Mouse (Mus musculus) mouse embryonic stem cell (cell line): ENCODE measurements around the gene Lrsam1.

ENCODE experiments used
- in situ Hi-C, 2 experiments: fragments of 300-500 bp; cut with MboI; formaldehyde crosslinking; loops; 1 replicate in 1 of 2; 3 replicates in 1 of 2; pipeline ENCODE4 v1.14.3; 2019 to 2020; ENCODE audit warnings: low sequenced_read_pairs in 2 of 2, low pct_unique_long_range_greater_than_20kb in 1 of 2, mixed read lengths in 1 of 2; ENCODE audit not compliant: unreplicated experiment in 1 of 2

Gene Lrsam1

DNA sequence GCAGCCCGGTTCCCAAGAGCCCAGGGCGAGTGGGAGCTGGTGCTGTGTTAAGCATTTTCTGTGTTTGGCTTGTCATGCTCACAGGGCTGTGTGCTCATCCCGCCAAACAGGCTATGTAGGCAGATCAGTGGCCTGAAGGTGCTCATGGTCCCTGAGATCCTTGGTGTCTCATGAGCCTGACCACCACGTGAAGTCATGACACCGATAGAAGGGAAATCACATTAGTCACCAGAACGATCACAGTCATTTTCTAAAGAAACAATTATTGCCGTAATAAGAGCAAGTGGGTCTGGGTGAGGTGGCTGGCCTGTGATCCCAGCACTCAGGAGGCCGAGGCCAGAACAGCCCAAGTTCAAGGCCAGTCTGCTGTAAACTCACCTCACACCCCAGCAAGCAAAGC, 54.0 kb downstream of the Lrsam1 start:
- in situ Hi-C loops, result no loop called here

DNA sequence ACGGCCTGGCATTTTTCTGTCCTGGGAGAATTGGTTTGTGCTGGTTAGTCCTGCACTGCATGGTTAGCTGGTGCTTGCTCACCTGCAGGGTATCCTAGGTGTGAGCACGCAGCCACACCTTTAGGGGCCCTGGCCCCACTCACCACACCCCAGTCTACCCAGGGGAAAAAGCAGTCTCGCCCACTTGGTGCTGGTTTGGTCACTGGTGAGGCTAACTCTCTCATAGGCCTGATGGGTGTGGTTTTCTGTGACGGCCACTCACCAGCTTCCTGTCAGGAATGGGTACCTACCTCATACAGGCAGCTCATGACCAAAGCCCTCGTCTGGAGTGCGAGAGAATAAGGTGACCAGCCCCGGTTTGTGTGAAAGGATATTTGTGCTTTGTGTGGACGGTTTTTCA, 56.1 kb downstream of the Lrsam1 start:
- in situ Hi-C loops, result no loop called here

DNA sequence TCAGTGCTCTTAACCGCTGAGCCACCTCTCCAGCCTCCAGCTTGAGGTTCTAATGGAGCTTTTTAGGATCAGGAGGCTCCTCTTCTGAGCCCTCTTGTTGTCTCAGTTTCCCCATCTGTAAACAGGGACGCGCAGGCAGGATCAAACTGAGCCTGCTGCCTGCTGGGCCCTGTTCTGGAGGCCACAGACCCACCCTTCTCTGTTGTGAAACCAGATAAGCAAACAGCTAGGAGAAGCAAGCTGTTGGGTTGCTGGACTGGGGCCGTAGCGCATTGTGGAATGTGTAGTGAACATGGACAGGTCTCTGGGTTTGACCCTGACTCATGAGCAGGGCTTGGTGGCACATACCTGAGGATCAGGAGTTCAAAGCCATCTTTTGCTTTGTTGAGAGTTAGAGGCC, 56.8 kb downstream of the Lrsam1 start:
- in situ Hi-C loops, result no loop called here

DNA sequence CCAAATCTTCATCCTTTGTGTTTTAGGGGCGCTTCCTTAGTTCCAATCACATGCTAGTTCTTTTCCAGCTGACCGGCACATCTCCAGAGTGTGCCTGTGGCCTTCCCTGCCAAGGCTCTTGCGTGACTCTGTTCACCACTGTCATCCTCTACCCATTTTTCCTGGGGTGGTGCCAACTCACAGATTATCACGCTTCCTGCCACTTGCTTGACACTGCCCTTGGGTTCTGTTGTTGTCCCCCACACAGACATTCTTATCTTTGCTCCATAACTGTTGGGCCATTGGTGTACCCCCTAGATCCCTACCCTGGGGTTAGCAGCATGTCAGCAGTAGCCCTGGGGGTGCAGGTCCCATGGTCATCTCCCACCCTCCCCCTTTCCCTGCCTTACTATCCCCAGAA, 57.9 kb downstream of the Lrsam1 start:
- in situ Hi-C loops, result no loop called here

DNA sequence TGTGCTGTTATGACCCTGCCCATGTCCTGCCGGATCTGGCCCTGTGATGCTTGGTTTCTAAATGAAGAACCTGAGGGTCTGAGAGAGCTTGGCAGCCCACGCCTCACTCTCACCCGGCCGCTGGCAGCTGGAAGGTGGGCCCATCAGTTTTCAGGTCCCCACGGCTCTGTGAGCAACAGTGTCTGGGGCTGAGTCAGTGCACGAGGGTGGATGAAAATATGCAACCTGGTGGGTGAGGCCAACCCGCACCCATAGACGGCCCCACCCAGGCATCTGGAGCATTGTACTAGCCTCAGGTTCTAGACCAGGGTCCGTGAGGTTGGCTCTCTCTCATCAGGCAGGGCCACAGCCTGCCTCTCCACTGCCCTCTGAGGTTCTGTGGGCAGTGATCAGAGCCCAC, 59.3 kb downstream of the Lrsam1 start:
- in situ Hi-C loops, result no loop called here

DNA sequence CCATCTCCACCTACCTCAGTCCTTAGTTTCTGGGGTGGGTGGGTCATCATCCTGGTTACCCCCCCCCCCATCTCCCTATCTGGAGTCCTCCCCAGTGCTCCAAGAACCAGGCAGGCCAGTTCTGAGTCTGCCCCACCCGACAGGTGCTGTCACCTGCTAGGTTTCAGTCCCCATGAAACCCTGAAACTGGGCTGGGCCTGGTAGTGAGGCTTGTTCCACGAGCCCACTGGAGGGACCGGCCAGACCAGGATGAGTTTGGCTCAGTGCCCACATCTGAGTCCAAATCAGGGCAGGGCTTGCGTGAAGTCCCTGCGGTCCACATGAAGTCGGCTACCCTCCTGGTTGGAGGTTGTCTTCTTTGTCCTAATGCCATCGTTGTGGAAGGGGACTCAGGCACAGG, 62.4 kb downstream of the Lrsam1 start:
- in situ Hi-C loops, result no loop called here

DNA sequence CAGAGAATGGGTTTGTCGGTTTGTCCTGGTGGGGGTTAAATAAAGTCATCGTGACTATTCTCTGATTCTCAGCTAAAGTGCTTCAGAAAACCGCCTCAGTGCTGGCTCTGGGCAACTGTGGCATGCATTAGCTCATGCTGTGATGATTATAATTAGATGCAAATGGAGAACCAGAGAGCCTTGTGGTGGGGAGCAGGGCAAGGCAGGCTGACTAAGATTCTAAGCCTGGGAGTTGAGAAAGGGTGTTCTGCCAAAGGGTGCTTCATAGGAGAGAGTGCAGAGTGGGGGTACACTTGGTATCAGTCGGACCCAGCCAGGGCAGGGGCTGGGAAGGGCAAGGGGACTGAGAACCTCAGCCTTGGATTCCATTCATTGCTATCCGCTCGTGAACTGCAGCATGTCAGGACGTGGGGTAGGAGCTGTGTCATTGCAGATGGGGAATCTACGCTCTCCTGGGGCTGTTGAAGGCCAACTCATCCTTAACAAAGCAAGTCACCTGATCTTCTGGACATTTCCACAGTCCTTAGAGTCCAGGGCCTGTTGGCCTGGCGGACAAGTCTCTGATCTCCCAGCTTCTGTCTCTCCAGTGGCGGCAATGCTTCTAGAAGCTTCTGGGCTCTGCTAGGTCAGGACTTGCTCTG, 64.8 kb downstream of the Lrsam1 start:
- in situ Hi-C loops, result no loop called here

DNA sequence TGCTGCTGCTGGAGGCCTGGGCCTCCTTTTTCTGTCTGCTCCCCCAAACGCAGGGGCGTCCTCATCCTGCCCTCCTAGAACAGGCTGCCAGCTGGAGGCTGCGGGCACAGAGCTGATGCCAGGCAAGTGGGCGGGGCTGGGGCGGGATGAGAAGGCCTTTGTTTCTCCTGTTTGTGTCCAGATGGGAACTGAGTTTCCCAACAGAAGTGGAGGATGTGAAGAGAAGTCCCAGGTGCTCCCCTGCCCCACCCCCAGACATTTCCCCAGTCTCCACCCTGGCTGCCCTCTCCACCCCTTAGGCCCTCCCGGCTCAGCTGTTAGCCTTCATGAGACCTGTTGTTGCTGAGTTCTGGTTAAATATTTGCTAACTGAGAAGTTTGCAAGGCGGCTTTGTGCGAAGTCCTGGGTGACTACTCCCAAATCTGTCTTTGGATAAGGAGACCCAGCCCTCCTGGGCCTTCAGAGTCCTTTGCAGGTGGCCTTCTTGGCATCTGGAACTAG, 65.8 kb downstream of the Lrsam1 start:
- in situ Hi-C loops, result no loop called here

DNA sequence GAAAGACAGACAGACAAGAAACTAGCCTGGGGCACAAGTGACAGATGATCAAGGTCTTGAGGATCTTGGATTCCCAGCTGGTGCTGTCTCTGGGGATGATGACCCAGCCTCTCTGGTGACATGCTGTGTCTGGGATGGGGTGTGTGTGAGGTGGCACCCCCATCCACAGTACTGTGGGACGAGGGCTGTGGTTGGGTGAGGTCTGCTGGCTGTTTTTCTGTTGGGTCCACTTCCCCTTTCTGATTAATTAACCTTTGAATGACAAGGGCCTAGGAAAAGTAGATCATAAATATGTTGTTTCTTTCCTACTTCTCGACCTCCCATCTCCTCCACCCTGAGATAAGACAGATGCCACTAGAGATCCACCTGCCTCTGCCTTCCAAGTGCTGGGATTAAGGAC, 67.3 kb downstream of the Lrsam1 start:
- in situ Hi-C loops, result no loop called here

DNA sequence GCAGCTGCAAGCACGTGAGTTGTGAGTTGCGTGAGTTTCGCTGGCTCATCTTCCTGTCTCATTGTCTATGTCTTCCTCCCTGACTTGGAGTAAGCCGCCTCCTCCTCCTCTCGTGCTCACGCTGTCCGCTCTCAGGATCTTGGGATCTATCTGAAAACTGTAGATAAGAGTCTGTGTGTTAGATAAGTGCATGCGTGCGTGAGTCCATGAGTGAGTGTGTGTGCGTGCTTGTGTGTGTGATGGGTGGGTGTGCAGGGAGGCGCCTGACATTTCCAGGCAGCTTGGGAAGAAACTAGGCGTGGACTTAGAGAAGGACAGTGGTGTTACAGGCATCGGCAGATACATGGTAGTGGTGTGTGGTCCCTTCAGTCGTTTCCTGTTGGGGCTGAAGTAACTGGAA, 68.9 kb downstream of the Lrsam1 start:
- in situ Hi-C loops, result no loop called here

DNA sequence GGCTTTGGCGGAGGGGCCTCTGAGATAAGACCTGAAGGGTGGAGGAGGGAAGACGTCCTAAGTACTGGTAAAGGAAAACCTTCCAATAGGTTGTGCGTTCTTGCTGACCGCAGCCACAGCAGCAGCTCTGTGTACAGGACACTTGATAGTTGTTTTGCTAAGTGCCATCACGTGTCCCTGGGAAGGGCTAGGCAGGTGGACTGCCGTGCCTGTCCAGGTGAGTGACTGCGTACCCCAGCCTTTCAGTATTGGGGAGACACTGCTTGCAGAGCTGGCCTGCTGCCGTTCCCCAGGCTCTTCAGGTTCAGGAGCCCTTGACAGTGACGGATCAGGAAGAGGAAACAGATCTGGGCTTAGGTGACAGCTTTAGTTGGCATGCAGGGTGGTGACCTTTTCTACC, 70.1 kb downstream of the Lrsam1 start:
- in situ Hi-C loops, result no loop called here

DNA sequence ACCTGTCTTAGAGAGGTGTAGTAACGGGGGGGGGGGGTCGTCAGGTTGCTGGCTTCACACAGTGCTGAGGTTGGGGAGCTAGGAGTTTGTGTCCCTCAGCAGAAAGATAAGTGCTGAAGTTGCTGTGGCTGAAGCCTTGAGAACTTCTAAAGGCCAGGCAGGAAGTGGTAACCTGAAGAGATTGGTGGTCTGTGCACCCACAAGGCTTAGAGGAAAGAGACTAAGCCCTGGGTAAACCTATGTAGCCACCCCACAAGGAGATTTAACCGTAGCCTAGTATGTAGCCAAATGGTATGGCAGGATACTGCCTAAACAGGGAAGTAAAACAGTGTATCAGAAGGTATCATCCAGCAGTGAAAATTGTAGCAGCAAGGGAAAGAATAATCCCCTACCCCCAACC, 71.1 kb downstream of the Lrsam1 start:
- in situ Hi-C loops, result no loop called here

DNA sequence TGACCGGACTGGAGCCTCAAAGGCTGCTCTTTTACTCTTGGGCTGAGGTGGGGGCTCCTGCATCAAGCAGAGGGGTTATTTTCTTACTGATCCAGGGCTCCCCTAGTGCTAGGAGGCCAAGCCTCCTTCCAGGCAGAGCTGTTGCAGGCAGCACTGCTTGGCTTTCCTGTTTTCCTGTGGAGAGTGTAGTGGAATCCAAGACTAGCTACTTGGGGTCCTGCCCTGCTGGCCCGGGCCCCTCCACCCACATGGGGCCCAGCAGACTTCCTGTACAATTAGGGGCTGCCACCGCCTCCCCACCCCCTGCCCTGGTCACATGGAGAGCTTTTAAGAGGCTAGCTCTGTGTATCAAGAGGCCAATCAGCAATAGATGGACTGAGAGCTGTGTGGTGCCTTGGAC, 72.9 kb downstream of the Lrsam1 start:
- in situ Hi-C loops, result no loop called here

DNA sequence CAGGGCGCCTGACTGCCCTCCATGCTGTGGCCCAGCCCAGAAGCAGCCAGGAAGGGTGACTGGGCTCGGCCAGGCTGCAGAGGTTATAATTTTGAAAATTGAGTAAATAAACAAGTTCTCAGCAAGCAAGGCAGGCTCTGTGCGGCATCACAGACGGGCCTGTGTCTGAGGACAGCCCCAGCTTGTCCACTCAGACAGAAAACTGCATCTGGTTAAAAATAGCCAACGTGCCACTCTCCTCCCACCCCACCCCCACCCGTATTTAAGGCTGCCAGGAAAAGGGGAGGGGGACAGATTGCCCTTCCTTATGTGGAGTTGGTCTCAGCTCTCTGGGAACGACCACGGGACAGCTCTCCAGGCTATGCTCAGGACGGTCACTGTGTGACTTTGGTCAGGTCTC, 73.4 kb downstream of the Lrsam1 start:
- in situ Hi-C loops, result no loop called here

DNA sequence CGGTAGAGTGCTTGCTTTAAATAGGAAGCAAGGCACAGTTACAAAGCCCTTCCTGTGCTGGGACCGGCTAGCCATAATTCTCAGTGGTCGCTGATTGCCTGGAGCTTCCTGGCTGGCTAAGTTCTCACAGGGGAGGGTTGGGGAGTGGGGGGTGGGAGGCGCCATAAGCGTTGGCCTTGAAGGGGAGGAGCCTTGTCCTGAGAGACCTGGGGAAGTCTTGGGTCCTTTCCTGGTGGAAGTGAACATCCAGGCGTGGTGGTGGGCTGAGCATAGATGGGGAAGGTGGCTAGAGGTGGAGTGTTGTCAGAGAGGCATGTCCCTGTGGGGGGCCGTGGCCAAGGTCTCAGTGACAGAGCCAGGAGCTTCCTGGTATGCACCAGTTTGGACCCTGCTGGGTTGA, 76.7 kb downstream of the Lrsam1 start:
- in situ Hi-C loops, result no loop called here

DNA sequence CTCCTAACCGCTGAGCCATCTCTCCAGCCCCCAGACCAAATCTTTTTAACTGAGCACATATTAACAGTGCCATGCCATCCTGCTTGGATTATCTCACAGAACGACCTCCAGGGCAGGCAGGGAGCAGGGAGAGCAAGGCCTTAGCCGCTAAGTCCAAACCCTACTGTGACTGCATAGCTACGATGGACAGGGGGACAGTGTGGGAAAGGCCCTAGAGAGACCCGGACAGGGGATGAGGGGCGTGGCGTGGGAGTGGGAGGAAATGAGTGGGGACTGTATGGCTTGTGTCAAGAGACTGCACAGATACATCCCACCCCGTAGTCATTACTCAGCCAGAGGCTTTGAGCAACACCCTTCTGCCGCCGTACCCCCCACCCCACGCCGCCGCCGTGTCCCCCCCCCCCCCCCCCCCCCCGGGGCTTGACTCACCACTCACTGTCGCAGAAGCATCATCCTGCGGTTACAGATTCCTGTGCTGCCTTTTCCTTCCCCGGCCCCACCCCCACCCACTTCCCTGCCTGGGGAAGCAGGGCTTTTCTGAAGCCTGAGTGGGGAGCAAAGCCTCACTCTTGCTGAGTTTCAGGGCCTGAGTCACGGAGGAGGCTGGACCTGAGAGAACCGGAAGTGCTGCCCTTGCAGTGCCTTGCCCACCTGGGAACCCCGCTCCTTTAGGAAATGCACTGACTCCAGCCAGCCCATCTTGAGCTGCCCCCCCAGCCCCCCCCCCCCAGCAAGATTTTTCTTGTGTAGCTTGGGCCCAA, 79.0 kb downstream of the Lrsam1 start:
- in situ Hi-C loops, result no loop called here

DNA sequence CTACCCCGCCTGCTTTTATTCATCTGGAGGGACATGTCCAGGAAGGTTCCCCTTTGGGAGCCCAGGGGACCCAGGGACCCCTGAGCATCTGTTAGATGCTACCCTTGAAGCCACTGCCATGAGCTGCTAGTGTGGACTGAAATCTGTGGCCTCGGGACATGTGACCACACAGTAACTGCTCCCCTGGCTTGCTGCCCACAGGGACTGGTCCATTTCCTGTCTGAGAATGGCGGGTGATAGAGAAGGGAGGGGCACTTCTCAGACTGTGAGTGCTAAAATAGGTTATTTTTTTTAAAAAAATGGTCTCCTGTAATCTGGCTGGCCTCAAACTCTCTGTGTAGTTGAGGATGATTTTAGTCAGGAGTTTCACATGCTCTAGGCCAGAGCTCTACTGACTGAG, 79.7 kb downstream of the Lrsam1 start:
- in situ Hi-C loops, result no loop called here

DNA sequence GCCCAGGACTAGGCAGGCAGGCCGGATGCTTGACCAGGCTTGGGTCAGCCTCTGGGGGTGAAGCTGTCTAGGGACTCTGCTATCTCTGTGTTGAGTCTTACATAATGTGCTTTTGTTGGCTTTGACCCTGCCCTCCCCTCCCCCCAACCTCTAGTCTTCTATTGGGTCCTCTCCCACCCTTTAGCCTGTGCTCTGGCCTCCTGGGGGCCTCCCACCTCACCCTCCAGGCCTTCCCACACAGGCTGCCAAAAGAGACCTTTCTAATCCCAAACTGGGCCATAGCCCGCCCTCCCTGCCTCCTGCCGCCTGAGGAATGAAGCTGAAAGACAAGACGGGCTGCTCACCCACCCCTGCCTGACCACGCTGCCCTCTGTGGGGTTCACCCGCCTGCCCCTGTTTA, 80.4 kb downstream of the Lrsam1 start:
- in situ Hi-C loops, result no loop called here

DNA sequence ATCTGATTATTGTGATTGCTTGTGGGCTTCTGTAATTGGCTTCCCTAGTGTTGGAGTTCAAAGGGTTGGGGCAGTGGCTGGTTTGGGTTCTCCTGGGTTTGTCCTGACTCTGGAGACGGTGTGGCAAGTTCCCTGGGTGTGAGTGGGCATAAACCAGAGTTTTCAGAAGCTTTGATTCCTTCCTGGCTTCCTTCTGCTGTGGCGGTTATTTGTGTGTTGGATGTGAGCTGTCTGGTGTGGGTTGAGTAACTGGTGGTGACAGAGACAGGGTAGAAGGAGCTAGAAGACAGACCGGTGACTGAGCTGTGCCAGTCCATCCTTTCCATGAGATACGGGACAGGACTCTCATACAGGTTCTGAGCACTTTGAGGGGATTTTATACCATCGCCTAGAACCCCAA, 81.8 kb downstream of the Lrsam1 start:
- in situ Hi-C loops, result loop anchor here in 1 of 2 experiments (5.0 kb wide), 1 partner anchor 33 kb away; no protein-coding TSS in a partner anchor

DNA sequence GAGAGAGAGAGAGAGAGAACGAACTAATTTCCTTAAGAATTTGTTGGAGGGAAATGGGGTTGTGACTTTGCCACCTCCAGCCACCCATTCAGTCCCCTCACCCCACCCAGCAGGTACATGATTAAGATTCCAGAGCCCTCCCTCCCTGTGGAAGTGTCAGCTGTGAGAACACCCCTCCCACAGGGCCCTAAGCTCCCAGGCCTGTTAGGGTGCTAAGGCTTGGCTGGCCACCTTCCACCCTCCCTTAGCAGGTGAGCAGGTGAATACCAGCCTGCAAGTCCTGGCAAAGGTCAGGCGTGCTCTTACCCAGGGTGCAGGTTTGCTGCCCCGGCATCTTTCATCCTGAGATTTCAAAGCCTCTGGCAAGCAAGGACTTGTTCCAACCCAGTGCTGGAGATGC, 83.0 kb downstream of the Lrsam1 start:
- in situ Hi-C loops, result loop anchor here in 1 of 2 experiments (5.0 kb wide), 1 partner anchor 34 kb away; no protein-coding TSS in a partner anchor
